Mouse (Mus musculus): Measurements from ENCODE around the gene Pdcd1. TPM values are rescaled to one million over a fixed set of nuclear protein-coding genes. Genes with fewer than 3 reads are reported as not detected.
A peak's percentile ranks its signal among the peaks of the same experiment; 100 is the strongest.
"Not testable (repeated sequence)": the region's sequence is repeated elsewhere in the genome, so short reads cannot be mapped to it uniquely, and the experiment has no call there.

Gene Pdcd1
- total RNA-seq (2017), result not detected in 2 replicates

DNA sequence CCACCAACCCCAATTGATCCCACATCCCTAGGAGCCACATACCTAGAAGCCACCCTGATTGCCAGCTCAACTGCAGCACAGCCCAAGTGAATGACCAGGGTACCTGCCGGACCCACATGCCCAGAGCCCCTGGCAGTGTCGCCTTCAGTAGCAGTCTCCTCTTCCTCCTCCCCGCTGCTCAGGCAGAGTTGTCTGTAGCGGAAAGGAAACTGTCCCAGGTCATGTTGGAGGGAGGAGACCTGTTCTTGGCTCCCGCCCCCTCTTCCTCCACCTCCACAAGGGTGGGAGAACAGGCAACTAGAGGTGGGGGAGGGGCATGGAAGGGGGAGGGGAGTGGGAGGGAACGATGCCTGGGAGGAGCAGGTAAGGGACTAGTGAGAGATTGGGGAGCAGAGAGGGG is at the start of gene Pdcd1:
Gene Pdcd1, minus strand, starts transcription at position 181 of the 400 bp plus-strand sequence.
- ATAC-seq (replicated peaks; ENCODE audit: low read depth, poor library complexity, severe bottlenecking), result no peak

DNA sequence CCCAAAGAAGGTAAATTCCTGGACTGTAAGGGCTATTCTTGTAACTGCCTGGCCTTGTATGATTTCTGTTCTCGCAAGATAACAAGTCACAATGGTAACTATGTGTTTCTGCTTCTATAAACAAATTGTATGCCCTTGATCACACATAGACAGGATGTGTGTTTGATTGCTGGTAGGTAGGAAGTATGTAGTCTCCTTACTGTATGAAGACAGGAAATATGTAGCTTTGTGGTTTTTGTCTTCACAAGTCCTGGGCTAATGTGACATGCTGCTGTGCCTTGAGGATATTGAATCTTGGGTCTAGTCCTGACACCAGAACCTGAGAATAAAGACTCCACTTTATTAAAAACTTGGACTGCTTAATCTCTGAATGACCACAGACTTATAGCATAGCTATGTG is 39.4 kb upstream of the Pdcd1 start:
- ATAC-seq (replicated peaks; ENCODE audit: low read depth, poor library complexity, severe bottlenecking), result peak; percentile 76

DNA sequence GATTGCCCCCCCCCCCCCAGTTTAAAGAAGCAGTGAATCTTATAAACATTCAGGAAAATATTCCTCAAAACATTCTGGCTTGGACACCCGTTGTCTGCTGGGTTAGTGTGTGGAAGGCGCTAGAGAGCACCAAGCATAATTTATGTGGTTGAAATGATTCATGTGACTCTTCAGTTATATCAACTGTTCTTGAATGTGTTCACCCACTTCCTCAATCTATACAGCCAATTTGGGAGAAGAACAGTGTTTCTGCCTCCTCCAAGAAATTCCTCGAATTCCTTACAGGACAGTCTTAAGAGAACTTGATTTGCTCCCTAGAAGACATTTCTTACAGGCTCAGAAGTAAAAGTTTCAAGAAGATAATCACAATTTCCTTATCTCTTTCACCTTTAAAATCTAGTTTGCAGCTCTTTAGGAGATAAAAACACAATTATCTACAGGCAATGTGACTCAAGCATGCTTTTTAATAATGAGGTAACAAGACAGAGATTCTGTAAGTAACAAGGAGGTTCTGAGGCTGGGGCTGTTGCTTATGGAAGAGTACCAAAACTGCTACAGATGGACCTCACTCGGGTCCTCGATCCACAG is 34.1 kb upstream of the Pdcd1 start:
- no peak for ATAC-seq (replicated peaks; ENCODE audit: low read depth, poor library complexity, severe bottlenecking)

DNA sequence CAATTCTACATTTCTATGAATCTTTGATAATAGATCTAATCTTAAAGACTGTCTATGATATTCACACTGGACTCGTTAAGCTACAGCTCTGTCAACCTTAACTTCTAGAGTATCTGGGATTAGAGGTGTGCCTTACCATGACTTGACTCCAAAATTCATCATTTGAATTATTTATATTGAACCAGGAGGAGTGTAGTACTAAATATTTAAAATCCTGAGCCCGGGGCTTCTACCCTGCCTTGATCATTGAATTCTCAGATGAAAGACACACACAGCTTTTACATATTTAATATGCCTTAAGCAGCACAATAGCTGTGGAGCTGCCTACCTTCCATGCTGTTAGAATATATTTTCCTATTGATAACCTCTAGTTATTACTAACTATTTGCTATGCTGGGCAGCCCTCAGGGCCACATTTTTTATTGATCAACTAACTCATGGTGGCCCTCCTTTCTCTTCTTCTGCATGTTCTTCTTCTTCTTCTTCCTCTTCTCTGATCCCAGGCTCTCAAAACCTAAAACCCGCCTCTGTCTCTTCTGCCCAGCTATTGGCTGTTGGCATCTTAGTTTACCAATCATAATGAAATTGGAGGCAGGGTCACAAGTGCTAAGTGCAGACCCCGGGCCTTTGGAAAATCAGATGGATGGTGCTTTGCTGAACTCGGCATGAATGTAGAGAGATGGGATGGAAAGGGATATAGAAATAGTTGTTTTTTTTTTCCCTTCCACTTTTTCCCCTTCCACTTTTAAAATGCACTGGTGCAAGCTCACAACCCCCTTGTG is 33.2 kb upstream of the Pdcd1 start:
- ATAC-seq (replicated peaks; ENCODE audit: low read depth, poor library complexity, severe bottlenecking), result no peak

DNA sequence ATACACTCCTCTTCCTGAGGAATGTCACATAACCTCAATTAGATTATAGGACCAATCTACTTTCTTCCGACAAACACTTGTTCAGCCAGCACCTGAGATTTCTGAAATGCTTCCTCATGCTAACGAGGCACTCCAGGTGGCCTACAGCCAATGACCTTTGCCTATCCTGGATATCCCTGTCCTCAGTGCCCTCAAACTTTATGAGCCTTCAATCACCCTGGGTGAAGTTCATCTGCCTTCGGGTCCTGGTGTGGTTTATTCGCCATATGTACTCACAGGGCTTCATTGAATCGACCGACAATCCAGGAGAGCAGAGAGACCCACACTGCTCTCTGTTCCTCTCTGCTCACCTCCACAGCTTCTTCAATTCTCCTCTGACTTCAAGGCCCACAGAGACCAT is 29.4 kb upstream of the Pdcd1 start:
- no peak for ATAC-seq (replicated peaks; ENCODE audit: low read depth, poor library complexity, severe bottlenecking)

DNA sequence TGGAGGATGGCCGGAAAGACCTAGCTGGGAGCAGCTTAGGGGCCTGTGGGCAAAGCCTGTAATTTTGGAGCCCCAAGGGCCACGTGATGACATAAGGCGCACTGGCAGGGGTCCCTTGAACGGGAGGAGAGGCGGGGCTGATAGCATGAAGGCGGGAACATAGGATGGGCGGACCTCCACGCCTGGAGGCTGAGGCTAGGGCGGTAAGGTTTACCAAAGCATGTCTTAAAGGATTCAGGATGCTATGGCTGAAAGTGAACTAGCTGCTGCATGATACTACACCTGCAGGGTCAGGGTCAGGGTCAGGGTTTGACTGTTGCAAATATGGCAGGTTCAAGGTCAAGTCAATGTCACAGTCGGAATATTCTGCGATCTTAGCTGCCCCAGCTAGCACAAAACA is 28.8 kb upstream of the Pdcd1 start:
- no peak for ATAC-seq (replicated peaks; ENCODE audit: low read depth, poor library complexity, severe bottlenecking)

DNA sequence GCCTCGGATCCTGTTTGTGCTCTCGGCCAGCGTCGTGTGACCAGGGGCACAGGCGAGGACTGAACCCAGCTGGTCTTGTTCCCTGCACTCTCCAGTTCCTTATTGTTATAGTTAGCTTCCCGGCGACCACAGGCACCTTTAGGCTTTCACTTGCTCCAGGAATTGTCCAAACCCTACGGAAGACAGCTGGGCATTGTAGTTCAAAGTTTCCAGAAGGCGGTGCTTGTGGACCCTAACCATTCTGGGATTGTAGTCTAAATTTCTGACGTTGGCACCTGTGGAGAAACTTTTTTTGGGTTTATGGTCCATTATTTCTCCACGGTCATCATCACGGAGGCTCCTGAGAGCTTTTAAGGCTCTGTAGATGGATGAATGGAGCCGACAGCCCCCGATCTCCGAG is 28.4 kb upstream of the Pdcd1 start:
- ATAC-seq (replicated peaks; ENCODE audit: low read depth, poor library complexity, severe bottlenecking), result no peak

DNA sequence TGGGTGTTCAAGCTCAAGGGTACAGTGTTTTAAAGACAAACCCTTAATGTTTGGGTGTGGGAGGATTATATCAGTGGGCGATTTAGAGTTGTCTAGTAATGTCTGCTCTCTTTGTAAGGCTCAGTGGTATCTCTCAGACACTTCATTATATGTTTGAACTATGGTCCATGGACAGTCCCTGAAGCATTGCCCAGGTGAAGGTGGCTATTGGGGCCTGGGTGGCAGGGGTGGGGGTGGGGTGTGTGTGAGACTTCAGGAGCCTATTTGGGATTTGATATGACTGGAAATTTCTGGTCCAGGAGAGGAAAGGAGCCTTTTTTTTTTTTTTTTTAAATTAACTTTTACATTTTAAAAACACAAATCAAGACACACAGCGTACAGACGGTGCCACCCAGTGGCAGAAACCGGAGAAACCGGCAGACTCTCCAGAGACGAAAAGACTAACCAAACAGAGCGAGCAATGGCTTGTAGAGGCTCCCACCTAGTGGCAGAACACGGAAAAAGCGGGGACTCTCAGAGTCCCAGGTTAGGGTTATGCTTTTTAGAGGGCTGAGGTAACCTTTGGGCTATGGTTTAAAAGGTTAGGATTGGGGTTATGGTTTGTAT is 26.6 kb upstream of the Pdcd1 start:
- ATAC-seq (replicated peaks; ENCODE audit: low read depth, poor library complexity, severe bottlenecking), result peak; percentile 88

DNA sequence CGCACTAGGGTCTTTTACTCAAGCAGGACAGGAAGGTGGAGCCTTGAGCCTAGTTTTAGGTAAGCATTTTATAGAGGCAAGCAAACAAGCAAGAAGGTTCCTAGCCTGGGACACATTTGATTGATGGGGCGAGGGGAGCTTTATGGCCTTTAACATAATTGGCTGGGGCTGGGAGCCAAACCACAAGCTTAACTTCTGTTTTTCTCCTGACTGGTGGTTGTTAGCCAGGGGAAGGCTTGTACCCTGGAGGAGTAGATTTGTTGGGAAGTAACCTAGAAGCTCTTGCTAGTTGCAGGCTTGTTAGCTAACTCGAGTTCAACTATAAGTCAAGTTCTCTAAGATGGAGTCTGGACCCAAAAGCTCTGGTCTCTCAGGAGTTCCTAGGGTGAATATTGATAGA is 26.0 kb upstream of the Pdcd1 start:
- peak; percentile 66 for ATAC-seq (replicated peaks; ENCODE audit: low read depth, poor library complexity, severe bottlenecking)

DNA sequence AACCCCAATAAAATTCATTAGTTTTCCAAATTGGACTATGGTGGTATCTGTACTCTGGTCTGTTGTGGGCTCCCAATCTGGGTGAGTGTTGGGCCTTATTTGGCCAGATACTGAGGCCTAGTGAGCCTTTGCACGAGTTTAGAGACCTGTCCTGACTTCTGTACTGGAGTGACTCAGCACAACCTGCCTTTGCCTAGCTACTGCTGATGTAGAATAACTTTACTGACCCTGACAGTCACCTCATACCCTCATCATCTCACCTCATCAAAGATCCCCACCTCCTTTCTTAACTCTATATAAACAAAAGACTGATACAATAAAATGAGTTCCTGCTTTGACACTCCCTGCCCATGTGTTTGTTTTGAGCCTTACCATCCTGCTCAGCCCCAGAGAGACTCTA is 24.3 kb upstream of the Pdcd1 start:
- no peak for ATAC-seq (replicated peaks; ENCODE audit: low read depth, poor library complexity, severe bottlenecking)

DNA sequence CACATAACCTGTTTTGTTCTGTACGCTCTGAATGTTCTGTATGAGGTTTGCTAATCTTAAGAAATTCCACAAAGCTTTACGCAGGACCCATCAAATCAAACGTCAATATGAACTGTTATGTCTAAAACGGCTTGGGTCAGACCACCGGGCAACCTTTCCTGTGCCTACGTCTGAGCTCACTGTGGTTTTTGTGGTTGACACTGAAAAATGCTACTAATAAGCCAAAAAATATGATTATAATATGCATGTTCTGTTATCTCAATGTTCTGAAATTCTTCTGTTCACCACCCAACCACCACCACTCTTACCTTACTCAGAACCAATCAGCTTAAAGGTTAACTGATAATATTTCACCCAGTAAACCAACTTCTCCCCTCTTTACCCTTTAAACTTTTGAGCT is 22.4 kb upstream of the Pdcd1 start:
- peak; percentile 22 for ATAC-seq (replicated peaks; ENCODE audit: low read depth, poor library complexity, severe bottlenecking)

DNA sequence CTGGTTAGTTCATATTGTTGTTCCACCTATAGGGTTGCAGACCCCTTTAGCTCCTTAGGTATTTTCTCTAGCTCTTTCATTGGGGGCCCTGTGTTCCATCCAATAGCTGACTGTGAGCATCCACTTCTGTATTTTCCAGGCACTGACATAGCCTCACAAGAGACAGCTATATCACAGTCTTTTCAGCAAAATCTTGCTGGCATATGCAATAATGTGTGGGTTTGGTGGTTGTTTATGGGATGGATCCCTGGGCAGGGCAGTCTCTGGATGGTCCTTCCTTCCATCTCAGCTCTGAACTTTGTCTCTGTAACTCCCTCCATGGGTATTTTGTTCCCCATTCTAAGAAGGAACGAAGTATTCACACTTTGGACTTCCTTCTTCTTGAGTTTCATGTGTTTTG is 5.9 kb upstream of the Pdcd1 start:
- ATAC-seq (replicated peaks; ENCODE audit: low read depth, poor library complexity, severe bottlenecking), result not testable (repeated sequence)

DNA sequence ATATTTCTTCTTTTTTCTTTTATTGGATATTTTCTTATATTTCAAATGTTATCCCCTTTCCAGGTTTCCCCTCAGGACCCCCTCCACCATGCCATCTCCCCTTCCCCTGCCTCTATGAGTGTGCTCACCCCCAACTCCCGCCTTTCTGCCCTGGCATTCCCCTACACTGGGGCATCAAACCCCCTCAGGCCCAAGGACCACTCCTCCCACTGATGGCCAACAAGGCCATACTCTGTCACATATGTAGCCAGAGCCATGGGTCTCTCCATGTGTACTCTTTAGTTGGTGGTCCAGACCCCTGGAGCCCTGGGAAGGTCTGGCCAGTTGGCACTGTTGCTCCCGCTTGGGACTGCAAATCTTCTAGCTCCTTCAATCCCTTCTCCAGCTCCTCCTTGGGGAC is 5.0 kb upstream of the Pdcd1 start:
- no peak for ATAC-seq (replicated peaks; ENCODE audit: low read depth, poor library complexity, severe bottlenecking)

DNA sequence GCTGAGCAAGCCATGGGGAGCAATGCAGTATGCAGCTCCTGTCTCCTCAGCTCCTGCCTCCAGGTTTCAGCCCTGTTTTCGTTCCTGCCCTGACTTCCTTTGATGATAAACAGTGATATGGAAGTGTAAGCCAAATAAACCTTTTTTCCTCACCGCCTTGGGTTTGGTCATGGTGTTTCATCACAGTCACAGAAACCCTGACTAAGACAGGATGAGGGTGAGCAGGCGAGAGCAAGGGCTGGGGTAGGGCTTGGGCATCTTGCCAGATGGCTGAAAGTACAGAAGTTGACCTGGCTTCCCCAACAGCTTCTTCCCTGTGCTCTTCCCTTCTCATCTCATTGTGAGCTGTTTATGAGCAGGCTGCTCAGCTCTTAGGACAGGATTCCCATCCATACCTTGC is 3.6 kb upstream of the Pdcd1 start:
- ATAC-seq (replicated peaks; ENCODE audit: low read depth, poor library complexity, severe bottlenecking), result peak; percentile 64

DNA sequence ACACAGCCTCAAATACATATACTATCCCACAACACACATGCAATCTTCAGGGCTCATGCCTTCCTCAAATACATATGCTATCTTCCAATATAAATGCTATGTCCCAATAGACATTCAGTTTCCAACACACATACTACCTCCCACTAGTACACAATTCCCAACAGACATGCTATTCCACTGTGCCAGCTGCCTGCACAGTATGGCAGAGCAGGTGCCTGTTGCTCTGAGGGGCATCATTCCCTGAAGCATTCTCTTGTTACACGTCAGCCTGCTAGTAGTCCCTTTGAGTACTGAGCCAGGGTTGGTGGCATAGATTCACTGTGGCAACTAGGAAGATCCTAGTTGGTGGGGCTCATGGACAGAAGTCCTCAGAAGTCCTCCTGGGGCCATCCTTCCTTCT is 2.1 kb upstream of the Pdcd1 start:
- no peak for ATAC-seq (replicated peaks; ENCODE audit: low read depth, poor library complexity, severe bottlenecking)

DNA sequence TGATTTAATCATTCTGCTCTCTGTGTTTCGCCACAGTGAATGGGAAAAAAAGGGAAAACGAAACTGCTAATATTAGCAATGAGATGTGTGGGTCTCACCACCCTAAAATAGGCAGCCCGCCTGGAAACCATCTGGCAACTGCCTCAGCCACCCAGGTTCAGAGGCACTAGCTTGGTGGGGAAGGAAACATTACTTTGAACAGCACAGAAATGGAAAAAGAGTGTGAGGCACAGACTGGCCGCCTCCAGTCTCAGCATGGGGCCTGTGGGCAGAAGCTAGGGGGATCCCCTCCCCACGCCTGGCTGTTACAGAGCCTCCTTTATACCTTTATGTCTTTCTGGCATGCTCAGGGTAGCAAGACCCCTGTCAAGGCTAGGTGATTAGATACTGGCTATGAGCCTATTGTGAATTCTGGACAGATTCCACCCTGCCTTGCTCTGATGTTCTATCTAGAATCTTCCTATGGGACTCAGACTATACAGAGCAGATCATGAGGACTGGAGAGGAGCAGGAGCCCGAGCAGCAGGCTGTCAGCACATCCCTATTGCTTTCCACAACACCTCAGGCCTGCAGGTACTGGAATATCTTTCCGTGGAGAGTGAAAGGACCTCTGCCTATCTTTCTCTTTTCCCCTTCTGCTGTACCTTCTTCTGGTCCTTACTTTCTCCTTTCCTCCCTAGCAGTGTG is 1.3 kb upstream of the Pdcd1 start:
- ATAC-seq (replicated peaks; ENCODE audit: low read depth, poor library complexity, severe bottlenecking), result peak; percentile 69

DNA sequence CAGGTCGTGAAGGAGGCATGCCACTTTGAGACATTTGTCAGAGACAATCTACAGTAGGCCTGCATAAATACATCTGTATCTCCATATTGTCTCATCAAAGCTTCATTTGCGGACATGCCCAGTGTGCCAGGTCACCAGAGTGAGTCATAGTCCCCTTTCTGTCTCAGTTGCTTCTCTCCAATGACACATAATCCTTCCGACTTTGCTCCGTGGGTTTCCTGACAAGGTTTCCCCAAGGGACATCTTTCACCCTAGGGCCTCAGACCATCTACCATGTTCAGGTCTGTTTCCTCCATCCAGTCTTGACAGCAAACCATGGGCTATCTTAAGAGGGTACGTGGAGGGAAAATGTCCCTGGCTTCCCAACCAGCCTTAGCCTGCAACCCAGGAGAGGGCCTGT is 1.2 kb downstream of the Pdcd1 start:
- ATAC-seq (replicated peaks; ENCODE audit: low read depth, poor library complexity, severe bottlenecking), result no peak

DNA sequence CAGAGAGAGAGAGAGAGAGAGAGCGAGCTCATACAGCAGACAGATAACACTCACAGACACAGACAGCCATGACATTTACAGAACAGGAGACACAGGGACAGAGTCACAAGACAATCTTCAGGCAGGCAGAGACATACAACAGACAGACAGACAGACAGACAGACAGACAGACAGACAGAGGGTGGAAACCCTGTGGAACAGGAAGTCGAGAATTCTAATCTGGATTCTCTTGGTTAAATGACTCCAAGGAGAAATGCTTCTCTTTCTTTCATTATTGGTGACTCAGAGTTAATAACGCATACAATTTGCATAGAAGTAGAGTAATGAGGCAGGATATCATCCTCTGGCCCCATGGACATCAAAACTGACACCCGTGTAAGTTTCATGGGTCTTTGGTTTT is 5.8 kb downstream of the Pdcd1 start:
- ATAC-seq (replicated peaks; ENCODE audit: low read depth, poor library complexity, severe bottlenecking), result no peak

DNA sequence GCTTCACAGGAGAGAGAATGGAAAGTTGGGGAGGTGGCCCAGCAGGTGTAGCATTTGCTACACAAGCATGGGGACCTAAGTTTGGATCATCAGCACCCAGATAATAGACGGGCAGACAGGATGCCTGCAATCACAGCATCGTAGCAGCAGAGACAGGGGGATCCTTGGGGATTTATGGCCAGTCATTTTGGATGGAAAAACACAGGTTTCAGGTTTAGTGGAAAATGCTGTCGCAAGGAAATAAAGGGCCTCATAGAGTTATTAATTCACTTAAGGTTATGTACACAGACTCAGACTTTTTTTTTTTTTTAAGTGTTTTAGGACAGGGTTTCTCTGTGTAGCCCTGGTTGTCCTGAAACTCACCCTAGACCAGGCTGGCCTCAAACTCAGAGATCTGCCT is 6.8 kb downstream of the Pdcd1 start:
- ATAC-seq (replicated peaks; ENCODE audit: low read depth, poor library complexity, severe bottlenecking), result no peak

DNA sequence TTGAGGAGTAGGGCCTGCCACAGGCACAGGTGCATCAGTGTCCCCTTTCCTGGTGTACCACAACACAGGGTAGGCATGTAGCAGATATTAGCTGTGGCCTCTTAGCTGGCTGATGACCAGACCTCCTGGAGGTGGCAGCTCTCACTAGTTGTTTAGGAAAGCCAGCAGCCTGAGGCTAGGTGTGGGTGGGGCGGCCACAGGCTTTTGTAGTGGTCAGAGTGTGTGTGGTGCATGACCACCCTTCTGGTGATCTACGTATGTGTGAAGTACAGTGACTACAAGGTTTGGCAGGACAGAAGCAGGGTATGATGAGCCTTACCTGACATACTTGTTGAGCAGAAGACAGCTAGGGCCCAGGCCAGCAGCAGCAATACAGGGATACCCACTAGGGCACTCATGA is 12.0 kb downstream of the Pdcd1 start:
- no peak for ATAC-seq (replicated peaks; ENCODE audit: low read depth, poor library complexity, severe bottlenecking)
